Mouse (Mus musculus): ENCODE data around the gene Emc1. TPM values are rescaled to one million over a fixed set of nuclear protein-coding genes. Genes with fewer than 3 reads are reported as not detected.

Gene Emc1
- polyA plus RNA-seq, 1 experiment from 2014 or later = 22.6 TPM

DNA sequence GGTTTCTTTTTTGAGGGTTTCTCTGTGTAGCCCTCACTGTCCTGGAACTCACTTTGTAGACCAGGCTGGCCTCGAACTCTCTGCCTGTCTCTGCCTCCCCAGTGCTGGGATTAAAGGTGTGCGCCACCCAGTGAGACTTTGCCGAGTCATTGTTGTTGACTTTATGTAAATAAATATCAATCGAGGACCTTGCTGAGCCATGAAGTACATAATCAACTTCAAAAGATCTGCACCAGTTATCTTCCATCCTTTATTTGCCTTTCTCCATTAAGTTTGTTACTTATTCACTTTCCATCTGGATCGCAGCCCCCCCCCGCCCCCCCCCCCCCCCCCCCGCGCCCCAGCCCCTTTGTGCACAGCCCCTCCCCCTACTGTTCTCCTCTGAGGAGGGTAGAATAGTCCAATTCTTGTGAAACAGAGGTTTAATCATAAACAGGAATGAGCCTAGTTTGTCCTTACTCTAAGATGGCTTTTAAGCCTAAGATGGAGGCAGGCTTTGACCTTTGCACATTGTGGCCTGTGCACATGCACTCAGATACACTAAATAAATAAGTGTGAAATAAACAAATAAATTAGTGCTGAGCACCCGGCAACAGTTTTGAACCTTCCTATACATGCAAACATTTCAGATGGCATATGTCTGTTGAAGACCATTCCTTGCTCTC, 17.6 kb upstream of the Emc1 start:
- Histone ChIP-seq H3K9me3 (no peaks in the 10 kb centered on the region), H3K9ac (no peak overlapping the region), H3K4me2 (no peak overlapping the region), H3K4me1 (peaks cover 3% of the 10 kb centered on the region; the same call in 1 of the 2 replicates), H3K27ac (no peak overlapping the region), H3K4me3 (replicated peaks) (no peak overlapping the region), H3K27me3 (replicated peaks) (no peaks in the 10 kb centered on the region; the same call in 1 of the 2 replicates), H3K36me3 (no peaks in the 10 kb centered on the region)
- 49% methylated on average over 6 of the region's 9 CpGs for WGBS
- ATAC-seq (ENCODE audit: insufficient read depth, low FRiP score, low read depth) = no peak

DNA sequence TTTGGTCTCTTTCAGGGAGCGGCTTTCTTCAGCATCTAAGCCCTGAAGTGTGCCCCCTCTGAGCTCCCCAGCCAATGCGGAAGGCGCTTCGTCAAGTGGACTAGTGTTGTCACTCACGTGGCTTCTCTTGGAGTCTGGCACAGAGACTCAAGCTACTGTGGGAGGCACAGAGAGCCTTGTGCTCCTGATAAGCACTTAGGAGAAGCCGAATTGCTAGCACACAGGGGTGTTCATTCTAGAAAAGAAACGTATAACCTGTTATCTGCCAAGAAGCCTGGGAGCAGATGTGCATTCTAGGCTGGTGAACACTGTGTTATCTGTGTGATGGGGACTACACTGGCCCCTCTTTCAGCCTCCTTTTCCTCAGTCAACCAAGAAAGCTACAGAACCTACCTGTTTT, 16.9 kb upstream of the Emc1 start:
- WGBS = 52% methylated on average over 7 of the region's 7 CpGs
- peak; percentile 72 for ATAC-seq (ENCODE audit: insufficient read depth, low FRiP score, low read depth)
- H3K4me2 ChIP-seq = no peak overlapping the region
- no peak overlapping the region for H3K9ac ChIP-seq
- no peak overlapping the region for H3K27ac ChIP-seq
- H3K4me3 ChIP-seq (replicated peaks) = no peak overlapping the region
- H3K36me3 ChIP-seq = no peaks in the 10 kb centered on the region
- no peaks in the 10 kb centered on the region for H3K9me3 ChIP-seq
- H3K27me3 ChIP-seq (replicated peaks) = no peaks in the 10 kb centered on the region; the same call in 1 of the 2 replicates
- H3K4me1 ChIP-seq = peaks cover 3% of the 10 kb centered on the region; the same call in 1 of the 2 replicates

DNA sequence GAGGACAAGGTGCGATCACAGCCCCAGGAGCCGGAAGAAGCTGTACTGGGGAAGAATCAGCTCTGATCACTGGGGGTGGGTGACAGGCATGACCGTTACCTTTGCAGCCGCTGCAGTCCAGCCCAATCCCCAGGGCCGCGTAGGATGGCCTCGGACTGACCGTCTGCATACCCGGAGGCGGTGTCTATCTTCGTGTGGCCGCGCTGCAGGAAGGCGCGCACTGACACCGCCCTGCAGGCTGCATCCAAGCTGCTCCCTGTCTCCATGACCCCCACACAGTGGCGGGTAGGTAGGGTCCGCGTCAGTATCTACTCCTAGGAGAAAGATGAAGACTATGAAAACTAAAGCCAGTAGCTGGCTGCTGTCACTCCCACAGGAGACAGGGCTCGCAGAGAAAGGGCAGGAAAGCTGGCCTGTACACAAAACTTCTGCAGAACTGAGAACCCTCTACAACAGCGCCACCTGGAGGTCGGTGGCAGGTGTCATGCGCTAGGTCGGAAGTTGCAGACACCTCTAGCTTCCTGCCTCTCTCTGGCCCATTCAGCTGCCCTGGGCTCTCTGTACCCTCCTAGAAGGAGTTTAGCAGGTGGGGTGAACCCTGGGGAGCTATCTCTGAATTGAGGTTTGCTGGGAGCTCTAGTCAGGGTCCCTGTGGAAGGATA, 15.4 kb upstream of the Emc1 start:
- H3K4me1 ChIP-seq = peaks cover 3% of the 10 kb centered on the region; the same call in 1 of the 2 replicates
- H3K27me3 ChIP-seq (replicated peaks) = no peaks in the 10 kb centered on the region; the same call in 1 of the 2 replicates
- H3K9ac ChIP-seq = no peak overlapping the region
- peak overlapping the region; percentile 53 for H3K4me2 ChIP-seq
- ATAC-seq (ENCODE audit: insufficient read depth, low FRiP score, low read depth) = peak; percentile 69
- WGBS = 23% methylated on average over 24 of the region's 24 CpGs
- no peaks in the 10 kb centered on the region for H3K36me3 ChIP-seq
- H3K9me3 ChIP-seq = no peaks in the 10 kb centered on the region
- peak overlapping the region; percentile 29 for H3K4me3 ChIP-seq (replicated peaks)
- no peak overlapping the region for H3K27ac ChIP-seq

DNA sequence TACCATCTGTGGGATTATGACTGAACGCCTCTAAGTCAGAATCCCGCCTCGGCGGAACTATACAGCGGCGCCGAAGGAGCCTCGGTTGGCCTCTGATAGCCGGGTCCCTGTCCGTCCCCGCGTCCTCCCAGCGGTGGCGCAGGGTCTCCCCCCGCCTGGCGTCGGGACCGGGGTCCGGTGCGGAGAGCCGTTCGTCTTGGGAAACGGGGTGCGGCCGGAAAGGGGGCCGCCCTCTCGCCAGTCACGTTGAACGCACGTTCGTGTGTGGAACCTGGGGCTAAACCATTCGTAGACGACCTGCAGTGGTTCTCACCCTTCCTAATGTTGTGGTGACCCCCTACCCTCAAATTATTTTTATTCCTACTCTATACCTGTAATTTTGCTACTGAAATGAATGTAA, 14.2 kb upstream of the Emc1 start:
- Histone ChIP-seq H3K27ac (no peak overlapping the region), H3K4me2 (no peak overlapping the region), H3K9ac (no peak overlapping the region), H3K36me3 (no peaks in the 10 kb centered on the region), H3K9me3 (no peaks in the 10 kb centered on the region), H3K4me3 (replicated peaks) (no peak overlapping the region), H3K27me3 (replicated peaks) (no peaks in the 10 kb centered on the region; the same call in 1 of the 2 replicates), H3K4me1 (peaks cover 3% of the 10 kb centered on the region; the same call in 1 of the 2 replicates)
- WGBS = 43% methylated on average over 33 of the region's 33 CpGs
- ATAC-seq (ENCODE audit: insufficient read depth, low FRiP score, low read depth) = no peak

DNA sequence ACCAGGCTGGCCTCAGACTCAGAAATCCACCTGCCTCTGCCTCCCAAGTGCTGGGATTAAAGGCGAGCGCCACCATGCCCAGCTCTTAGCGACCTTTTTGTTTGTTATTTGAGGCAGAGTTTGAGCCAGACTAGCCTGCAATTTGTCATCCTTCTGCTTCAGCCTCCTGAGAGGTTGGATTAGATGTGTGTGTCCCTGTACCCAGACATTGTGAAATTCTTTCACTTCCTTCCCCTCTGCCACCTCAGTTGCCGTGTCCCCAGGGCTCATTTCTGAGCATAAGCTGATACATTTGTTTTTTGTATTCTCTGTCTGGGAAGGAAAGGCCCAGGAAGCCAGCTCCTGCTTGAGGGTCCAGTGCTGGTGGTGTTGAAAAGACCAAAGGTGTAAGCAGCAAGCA, 11.6 kb upstream of the Emc1 start:
- no peaks in the 10 kb centered on the region for H3K9me3 ChIP-seq
- WGBS = 77% methylated on average over 4 of the region's 4 CpGs

DNA sequence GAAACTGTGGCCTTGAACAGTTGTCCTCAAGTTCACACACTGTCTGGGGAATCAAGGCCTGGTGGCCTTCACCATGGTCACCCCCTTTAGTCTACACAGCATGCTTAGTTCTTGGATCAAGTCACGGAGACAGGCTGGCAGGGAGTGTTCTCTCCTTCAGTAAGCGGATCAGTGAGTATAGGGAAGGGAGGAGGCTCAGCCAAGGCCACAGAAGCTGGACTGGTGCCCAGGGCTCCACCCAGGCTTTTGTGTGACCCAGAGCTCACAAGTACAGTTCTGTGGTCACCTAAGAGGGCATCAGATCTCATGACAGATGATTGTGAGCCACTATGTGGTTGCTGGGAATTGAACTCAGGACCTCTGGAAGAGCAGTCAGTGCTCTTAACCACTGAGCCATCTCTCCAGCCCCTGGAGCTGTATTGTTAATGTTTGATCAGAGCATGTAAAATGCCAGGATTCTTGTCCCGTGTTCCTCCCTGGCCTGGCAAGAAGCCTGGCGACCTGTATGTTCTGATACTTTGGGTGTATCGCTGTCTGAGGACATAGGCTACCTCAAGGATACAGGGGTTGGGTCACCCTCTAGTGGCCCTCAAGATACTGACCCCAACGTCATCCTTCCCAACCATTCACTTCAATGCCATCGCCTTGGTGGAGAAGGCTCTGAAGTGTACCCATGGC, 10.7 kb upstream of the Emc1 start:
- H3K4me1 ChIP-seq = peaks cover 3% of the 10 kb centered on the region; the same call in 1 of the 2 replicates
- no peaks in the 10 kb centered on the region; the same call in 1 of the 2 replicates for H3K27me3 ChIP-seq (replicated peaks)
- H3K4me2 ChIP-seq = no peak overlapping the region
- WGBS = 70% methylated on average over 7 of the region's 7 CpGs
- H3K4me3 ChIP-seq (replicated peaks) = no peak overlapping the region
- no peaks in the 10 kb centered on the region for H3K9me3 ChIP-seq
- no peak for ATAC-seq (ENCODE audit: insufficient read depth, low FRiP score, low read depth)
- H3K36me3 ChIP-seq = peaks cover 10% of the 10 kb centered on the region; the same call in 1 of the 2 replicates
- H3K27ac ChIP-seq = no peak overlapping the region
- no peak overlapping the region for H3K9ac ChIP-seq

More for the DNA sequence above, 11.6 kb upstream of the Emc1 start:
- no peak for ATAC-seq (ENCODE audit: insufficient read depth, low FRiP score, low read depth)
- Histone ChIP-seq H3K4me1 (peaks cover 3% of the 10 kb centered on the region; the same call in 1 of the 2 replicates), H3K27ac (no peak overlapping the region), H3K36me3 (peaks cover 4% of the 10 kb centered on the region; the same call in 1 of the 2 replicates), H3K27me3 (replicated peaks) (no peaks in the 10 kb centered on the region; the same call in 1 of the 2 replicates), H3K4me2 (no peak overlapping the region), H3K4me3 (replicated peaks) (no peak overlapping the region), H3K9ac (no peak overlapping the region)

DNA sequence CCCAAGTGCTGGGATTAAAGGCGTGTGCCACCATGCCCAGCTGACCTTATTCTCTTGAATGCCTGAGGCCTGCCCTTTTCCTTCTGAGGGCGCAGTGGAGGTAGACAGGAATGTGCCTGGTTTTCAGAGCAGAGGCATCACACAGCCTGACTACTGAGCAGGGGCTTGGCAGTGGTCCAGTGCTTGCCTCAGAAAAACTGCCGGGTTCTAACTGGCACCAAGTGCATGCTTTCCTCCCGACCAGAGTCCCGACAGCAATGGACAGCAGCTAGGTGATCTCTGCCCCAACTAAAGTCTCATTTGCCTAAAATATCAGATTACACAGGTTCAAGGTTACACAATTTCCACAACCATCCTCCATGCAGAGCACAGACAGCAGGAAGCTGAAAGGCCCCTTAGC, 8.7 kb upstream of the Emc1 start:
- Histone ChIP-seq H3K4me3 (replicated peaks) (no peak overlapping the region), H3K36me3 (peaks cover 26% of the 10 kb centered on the region), H3K9ac (no peak overlapping the region), H3K4me2 (no peak overlapping the region), H3K27me3 (replicated peaks) (no peaks in the 10 kb centered on the region), H3K4me1 (no peaks in the 10 kb centered on the region), H3K9me3 (no peaks in the 10 kb centered on the region), H3K27ac (no peak overlapping the region)
- WGBS = 63% methylated on average over 5 of the region's 5 CpGs
- no peak for ATAC-seq (ENCODE audit: insufficient read depth, low FRiP score, low read depth)

DNA sequence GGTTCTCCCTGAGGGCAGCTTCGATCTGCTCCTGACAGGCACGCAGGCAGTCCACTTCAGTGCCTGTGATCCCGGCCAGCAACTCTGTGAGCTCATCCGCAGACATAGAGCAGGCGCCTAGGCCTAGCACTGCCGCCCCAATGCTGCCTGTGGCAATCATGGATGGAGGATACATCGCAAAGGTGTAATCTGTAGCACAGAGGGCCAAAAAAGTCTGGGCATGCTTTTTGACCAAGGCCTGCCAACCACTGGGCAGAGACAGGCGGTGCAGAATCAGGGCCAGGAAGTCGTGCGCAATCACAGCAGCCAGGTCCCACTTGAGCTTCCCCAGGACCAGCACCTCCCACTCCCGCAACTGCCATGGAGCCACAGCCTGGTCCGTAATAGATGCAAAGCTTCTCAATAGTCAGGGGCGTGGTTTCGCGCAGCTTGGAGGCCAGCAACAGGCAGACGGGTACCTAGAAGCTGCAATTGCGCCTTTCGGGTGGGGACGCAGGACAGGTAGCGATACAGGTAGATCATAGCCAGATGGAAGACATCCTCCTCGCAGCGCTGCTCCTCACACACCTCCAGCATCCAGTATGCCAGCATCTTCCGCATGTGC, 6.9 kb upstream of the Emc1 start:
- Histone ChIP-seq H3K4me3 (replicated peaks) (no peak overlapping the region), H3K27ac (no peak overlapping the region), H3K9ac (no peak overlapping the region), H3K27me3 (replicated peaks) (no peaks in the 10 kb centered on the region), H3K4me1 (0 out of 2 replicates have a peak, but pooled peaks cover 2% of the 10 kb centered on the region), H3K4me2 (no peak overlapping the region), H3K9me3 (no peaks in the 10 kb centered on the region), H3K36me3 (peaks cover 34% of the 10 kb centered on the region)
- no peak for ATAC-seq (ENCODE audit: insufficient read depth, low FRiP score, low read depth)
- WGBS = 85% methylated on average over 23 of the region's 23 CpGs

DNA sequence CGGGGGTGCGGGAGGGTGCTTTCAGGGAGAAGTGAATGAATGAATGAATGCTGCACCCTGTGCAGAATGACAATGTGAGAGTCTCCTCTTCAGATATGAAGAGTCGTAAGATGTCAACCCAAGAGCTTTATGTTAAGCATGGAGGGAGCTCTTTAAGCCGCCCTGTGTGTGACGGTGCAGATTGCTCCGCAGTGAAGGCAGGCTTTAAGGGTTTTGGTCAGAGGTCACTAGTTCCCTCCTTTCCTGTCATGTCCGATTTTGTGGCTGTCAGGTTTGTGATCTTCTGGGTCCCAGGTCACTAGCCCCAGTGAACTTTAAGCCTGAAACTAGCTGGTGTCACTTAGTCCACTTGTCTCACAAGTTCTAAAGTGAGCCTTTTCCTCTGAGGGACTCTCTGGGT, 445 bp downstream of the Emc1 start:
- H3K27me3 ChIP-seq (replicated peaks) = no peaks in the 10 kb centered on the region
- peak overlapping the region; percentile 74 for H3K9ac ChIP-seq
- H3K4me1 ChIP-seq = peaks cover 15% of the 10 kb centered on the region
- H3K4me2 ChIP-seq = peak overlapping the region; percentile 92
- under 1% methylated on average over 7 of the region's 7 CpGs for WGBS
- H3K4me3 ChIP-seq (replicated peaks) = peak overlapping the region; percentile 66
- peak overlapping the region; percentile 99 for H3K27ac ChIP-seq
- peaks cover 35% of the 10 kb centered on the region for H3K36me3 ChIP-seq
- peak; percentile 9; the same call in 1 of the 2 replicates for ATAC-seq (ENCODE audit: insufficient read depth, low FRiP score, low read depth)
- no peaks in the 10 kb centered on the region for H3K9me3 ChIP-seq

DNA sequence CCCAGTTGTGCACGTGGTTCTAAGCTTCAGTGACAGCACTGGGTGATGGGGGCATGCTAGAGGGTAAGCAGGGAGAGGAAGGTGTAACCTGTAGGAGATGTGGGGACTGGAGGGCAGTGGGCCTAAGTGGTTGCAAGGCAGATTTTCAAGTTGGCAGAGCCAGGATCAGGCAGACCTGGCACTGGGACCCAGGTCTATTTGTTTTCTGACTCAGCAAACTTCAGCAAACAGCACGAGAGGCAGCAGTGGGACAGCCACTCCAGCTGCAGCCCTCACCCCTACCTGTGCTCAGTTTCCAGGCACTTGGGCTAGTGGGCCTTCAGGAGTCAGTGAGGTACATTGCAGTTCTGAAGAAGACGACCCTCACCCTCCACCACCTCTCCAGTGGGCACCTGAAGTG, 4.8 kb downstream of the Emc1 start:
- peaks cover 48% of the 10 kb centered on the region for H3K36me3 ChIP-seq
- no peaks in the 10 kb centered on the region for H3K9me3 ChIP-seq
- no peak overlapping the region for H3K9ac ChIP-seq
- no peak overlapping the region for H3K4me2 ChIP-seq
- no peak for ATAC-seq (ENCODE audit: insufficient read depth, low FRiP score, low read depth)
- 86% methylated on average over 3 of the region's 3 CpGs for WGBS
- H3K27me3 ChIP-seq (replicated peaks) = no peaks in the 10 kb centered on the region
- no peak overlapping the region for H3K27ac ChIP-seq
- peaks cover 5% of the 10 kb centered on the region for H3K4me1 ChIP-seq
- no peak overlapping the region for H3K4me3 ChIP-seq (replicated peaks)

DNA sequence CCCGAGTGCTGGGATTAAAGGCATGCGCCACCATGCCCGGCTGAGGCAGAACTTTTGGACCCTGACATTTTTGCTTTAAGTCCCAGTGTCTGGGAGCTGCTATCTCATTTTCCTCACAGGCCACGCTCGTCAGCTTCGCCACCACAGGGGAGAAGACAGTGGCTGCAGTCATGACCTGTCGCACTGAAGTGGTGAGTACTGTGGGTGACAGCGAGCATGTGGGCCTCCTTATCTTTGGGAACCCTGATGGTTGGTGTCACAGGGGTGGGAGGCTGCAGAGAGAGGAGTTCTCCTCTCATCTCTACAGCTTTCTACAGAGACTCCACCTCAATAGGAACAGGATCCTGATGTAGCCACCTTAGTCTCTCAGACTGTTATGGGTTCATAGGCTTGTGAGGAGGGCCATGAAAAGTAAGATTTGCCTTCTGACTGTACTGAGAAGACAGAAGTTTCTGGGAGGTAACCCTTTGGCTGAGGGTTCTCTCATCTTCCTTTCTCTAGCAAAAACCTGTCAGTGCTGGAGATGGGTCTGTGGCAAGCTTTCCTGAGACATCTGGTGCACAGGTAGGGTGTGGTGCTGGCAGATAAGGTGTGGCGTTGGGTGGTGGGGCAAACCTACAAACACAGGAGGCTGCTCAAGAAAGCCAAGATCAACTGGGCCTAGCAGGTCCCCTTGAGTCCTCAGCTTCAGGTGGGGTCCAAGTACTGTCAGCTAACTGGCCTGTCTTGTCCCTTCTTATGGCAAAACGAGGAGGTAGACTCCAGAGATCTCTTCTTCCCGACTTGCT, 8.6 kb downstream of the Emc1 start:
- peaks cover 68% of the 10 kb centered on the region for H3K36me3 ChIP-seq
- peak; percentile 80 for ATAC-seq (ENCODE audit: insufficient read depth, low FRiP score, low read depth)
- 86% methylated on average over 11 of the region's 11 CpGs for WGBS

More for the DNA sequence above, 8.6 kb downstream of the Emc1 start:
- H3K4me2 ChIP-seq = no peak overlapping the region
- no peaks in the 10 kb centered on the region for H3K9me3 ChIP-seq
- no peak overlapping the region for H3K4me3 ChIP-seq (replicated peaks)
- no peak overlapping the region for H3K27ac ChIP-seq
- H3K4me1 ChIP-seq = no peaks in the 10 kb centered on the region
- H3K9ac ChIP-seq = no peak overlapping the region
- H3K27me3 ChIP-seq (replicated peaks) = no peaks in the 10 kb centered on the region
